Mouse (Mus musculus): ENCODE data around the gene Stxbp1. TPM values are rescaled to one million over a fixed set of nuclear protein-coding genes. Genes with fewer than 3 reads are reported as not detected.
A peak's percentile ranks its signal among the peaks of the same experiment; 100 is the strongest.

Stxbp1 gene
- polyA plus RNA-seq, 1 experiment from 2014 or later, result 18.1 TPM

- Histone ChIP-seq H3K9me3 (no peaks in the 10 kb centered on the region), H3K4me2 (peak overlapping the region; percentile 20; the same call in 1 of the 2 replicates), H3K4me3 (no peak overlapping the region), H3K27me3 (no peaks in the 10 kb centered on the region), H3K4me1 (peaks cover 92% of the 10 kb centered on the region), H3K27ac (peak overlapping the region; percentile 86), H3K36me3 (no peaks in the 10 kb centered on the region; the same call in 1 of the 2 replicates), H3K9ac (0 out of 2 replicates have a peak overlapping the region, but pooled peaks have one; percentile 28)
- 26% methylated on average over 3 of the region's 3 CpGs for WGBS
- no peak for ATAC-seq (ENCODE audit: insufficient number of reproducible peaks, insufficient read depth, low FRiP score, low TSS enrichment, low read depth)
These were observed 34.7 kb upstream of the Stxbp1 start for GRCm38 (mm10) chr2:32881723-32882122.

DNA sequence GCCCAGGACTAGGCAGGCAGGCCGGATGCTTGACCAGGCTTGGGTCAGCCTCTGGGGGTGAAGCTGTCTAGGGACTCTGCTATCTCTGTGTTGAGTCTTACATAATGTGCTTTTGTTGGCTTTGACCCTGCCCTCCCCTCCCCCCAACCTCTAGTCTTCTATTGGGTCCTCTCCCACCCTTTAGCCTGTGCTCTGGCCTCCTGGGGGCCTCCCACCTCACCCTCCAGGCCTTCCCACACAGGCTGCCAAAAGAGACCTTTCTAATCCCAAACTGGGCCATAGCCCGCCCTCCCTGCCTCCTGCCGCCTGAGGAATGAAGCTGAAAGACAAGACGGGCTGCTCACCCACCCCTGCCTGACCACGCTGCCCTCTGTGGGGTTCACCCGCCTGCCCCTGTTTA lies 34.0 kb upstream of the Stxbp1 start:
- Histone ChIP-seq H3K27me3 (no peaks in the 10 kb centered on the region), H3K4me2 (0 out of 2 replicates have a peak overlapping the region, but pooled peaks have one; percentile 20), H3K4me1 (peaks cover 89% of the 10 kb centered on the region), H3K9me3 (no peaks in the 10 kb centered on the region), H3K4me3 (no peak overlapping the region), H3K9ac (0 out of 2 replicates have a peak overlapping the region, but pooled peaks have one; percentile 28), H3K36me3 (no peaks in the 10 kb centered on the region; the same call in 1 of the 2 replicates), H3K27ac (peak overlapping the region; percentile 86)
- no peak for ATAC-seq (ENCODE audit: insufficient number of reproducible peaks, insufficient read depth, low FRiP score, low TSS enrichment, low read depth)
- 33% methylated on average over 6 of the region's 6 CpGs for WGBS

- Histone ChIP-seq H3K36me3 (no peaks in the 10 kb centered on the region; the same call in 1 of the 2 replicates), H3K27ac (peak overlapping the region; percentile 86), H3K9ac (0 out of 2 replicates have a peak overlapping the region, but pooled peaks have one; percentile 16), H3K27me3 (no peaks in the 10 kb centered on the region), H3K4me1 (peaks cover 87% of the 10 kb centered on the region), H3K4me2 (peak overlapping the region; percentile 84), H3K9me3 (no peaks in the 10 kb centered on the region), H3K4me3 (peak overlapping the region; percentile 5)
- 74% methylated on average over 5 of the region's 5 CpGs for WGBS
- ATAC-seq (ENCODE audit: insufficient number of reproducible peaks, insufficient read depth, low FRiP score, low TSS enrichment, low read depth), result no peak
These were observed 32.5 kb upstream of the Stxbp1 start for GRCm38 (mm10) chr2:32879593-32879992.

- Histone ChIP-seq H3K4me2 (peak overlapping the region; percentile 84), H3K9me3 (no peaks in the 10 kb centered on the region), H3K4me3 (peak overlapping the region; percentile 87), H3K27ac (peak overlapping the region; percentile 90; the same call in 1 of the 2 replicates), H3K27me3 (no peaks in the 10 kb centered on the region), H3K9ac (peak overlapping the region; percentile 94), H3K4me1 (peaks cover 83% of the 10 kb centered on the region), H3K36me3 (no peaks in the 10 kb centered on the region; the same call in 1 of the 2 replicates)
- ATAC-seq (ENCODE audit: insufficient number of reproducible peaks, insufficient read depth, low FRiP score, low TSS enrichment, low read depth), result no peak
- WGBS, result 57% methylated on average over 3 of the region's 3 CpGs
These were observed 31.4 kb upstream of the Stxbp1 start for GRCm38 (mm10) chr2:32878396-32878795.

- no peak for ATAC-seq (ENCODE audit: insufficient number of reproducible peaks, insufficient read depth, low FRiP score, low TSS enrichment, low read depth)
- peaks cover 78% of the 10 kb centered on the region for H3K4me1 ChIP-seq
- H3K36me3 ChIP-seq, result no peaks in the 10 kb centered on the region
- peak overlapping the region; percentile 84 for H3K4me2 ChIP-seq
- H3K27ac ChIP-seq, result peak overlapping the region; percentile 90; the same call in 1 of the 2 replicates
- H3K9me3 ChIP-seq, result no peaks in the 10 kb centered on the region
- no peaks in the 10 kb centered on the region for H3K27me3 ChIP-seq
- H3K4me3 ChIP-seq, result peak overlapping the region; percentile 87
- peak overlapping the region; percentile 94 for H3K9ac ChIP-seq
- WGBS, result 46% methylated on average over 6 of the region's 6 CpGs
These were observed 30.8 kb upstream of the Stxbp1 start for GRCm38 (mm10) chr2:32877761-32878393.

DNA sequence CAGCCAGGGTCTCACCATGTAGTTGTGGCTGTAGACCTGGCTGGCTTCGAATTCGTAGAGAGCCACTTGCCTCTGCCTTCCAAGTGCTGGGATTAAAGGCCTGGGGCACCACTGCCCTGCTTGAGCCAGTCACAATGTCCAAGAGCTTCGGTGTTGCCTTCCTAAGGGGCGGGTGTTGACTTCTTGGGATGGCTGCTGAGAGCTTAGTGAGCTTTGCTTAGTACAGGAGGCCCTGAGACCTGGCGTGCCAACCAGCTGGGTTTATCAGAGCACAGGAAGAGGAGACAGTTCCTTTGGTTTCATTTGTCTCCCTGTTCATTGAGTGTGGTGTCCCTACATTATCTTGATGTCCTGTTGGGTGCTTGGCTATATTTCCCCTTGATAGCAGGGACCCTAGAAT lies 30.3 kb upstream of the Stxbp1 start:
- peak overlapping the region; percentile 87 for H3K4me3 ChIP-seq
- no peaks in the 10 kb centered on the region for H3K27me3 ChIP-seq
- ATAC-seq (ENCODE audit: insufficient number of reproducible peaks, insufficient read depth, low FRiP score, low TSS enrichment, low read depth), result no peak
- no peaks in the 10 kb centered on the region for H3K9me3 ChIP-seq
- 18% methylated on average over 5 of the region's 5 CpGs for WGBS
- peak overlapping the region; percentile 84 for H3K4me2 ChIP-seq
- H3K27ac ChIP-seq, result peak overlapping the region; percentile 90
- H3K36me3 ChIP-seq, result no peaks in the 10 kb centered on the region
- H3K4me1 ChIP-seq, result peaks cover 72% of the 10 kb centered on the region
- H3K9ac ChIP-seq, result peak overlapping the region; percentile 94

DNA sequence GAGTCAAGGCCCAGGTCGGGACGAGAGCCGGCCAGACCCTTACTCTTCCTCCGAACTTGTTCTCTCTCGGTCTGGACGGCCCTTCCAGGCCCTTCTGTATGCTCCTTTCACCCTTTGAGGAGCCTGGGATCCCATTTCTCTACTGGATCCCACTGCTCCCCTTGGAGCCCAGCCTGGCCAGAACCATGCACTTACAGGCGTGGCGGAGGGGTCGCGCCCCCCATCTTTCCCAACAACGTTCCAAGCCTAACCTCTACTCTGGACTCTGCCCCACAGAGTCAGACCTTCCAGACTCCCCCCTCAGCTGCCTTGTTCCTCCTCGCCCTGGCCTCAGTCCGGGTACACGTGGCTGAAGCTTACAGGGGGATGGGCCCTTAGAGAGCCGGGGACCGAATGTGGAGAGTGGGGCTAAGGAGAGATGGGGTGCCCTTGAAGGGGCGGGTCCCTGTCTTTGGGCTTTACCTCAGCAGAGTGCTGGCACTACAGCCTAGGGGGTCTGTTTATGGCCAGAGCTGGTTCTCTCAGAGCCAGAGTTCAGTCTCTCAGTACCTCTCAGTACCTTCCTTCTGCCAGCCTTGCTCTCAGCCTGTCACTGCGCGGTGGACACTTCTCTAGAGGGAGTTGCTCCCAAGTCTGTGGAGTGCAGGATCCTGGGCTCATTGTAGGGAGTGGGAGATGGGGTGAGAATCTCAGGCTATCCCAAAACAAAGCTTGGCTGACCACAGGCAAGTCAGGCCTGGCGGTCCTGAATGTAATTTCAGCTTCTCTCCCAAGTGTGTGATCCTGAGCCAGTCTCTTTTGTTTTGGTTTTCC lies 29.7 kb upstream of the Stxbp1 start:
- WGBS, result 2% methylated on average over 20 of the region's 20 CpGs
- no peaks in the 10 kb centered on the region for H3K9me3 ChIP-seq
- H3K4me3 ChIP-seq, result peak overlapping the region; percentile 87
- H3K4me1 ChIP-seq, result peaks cover 66% of the 10 kb centered on the region
- no peaks in the 10 kb centered on the region for H3K27me3 ChIP-seq
- H3K27ac ChIP-seq, result peak overlapping the region; percentile 90
- peak overlapping the region; percentile 84 for H3K4me2 ChIP-seq
- H3K36me3 ChIP-seq, result no peaks in the 10 kb centered on the region
- no peak for ATAC-seq (ENCODE audit: insufficient number of reproducible peaks, insufficient read depth, low FRiP score, low TSS enrichment, low read depth)
- peak overlapping the region; percentile 94 for H3K9ac ChIP-seq

DNA sequence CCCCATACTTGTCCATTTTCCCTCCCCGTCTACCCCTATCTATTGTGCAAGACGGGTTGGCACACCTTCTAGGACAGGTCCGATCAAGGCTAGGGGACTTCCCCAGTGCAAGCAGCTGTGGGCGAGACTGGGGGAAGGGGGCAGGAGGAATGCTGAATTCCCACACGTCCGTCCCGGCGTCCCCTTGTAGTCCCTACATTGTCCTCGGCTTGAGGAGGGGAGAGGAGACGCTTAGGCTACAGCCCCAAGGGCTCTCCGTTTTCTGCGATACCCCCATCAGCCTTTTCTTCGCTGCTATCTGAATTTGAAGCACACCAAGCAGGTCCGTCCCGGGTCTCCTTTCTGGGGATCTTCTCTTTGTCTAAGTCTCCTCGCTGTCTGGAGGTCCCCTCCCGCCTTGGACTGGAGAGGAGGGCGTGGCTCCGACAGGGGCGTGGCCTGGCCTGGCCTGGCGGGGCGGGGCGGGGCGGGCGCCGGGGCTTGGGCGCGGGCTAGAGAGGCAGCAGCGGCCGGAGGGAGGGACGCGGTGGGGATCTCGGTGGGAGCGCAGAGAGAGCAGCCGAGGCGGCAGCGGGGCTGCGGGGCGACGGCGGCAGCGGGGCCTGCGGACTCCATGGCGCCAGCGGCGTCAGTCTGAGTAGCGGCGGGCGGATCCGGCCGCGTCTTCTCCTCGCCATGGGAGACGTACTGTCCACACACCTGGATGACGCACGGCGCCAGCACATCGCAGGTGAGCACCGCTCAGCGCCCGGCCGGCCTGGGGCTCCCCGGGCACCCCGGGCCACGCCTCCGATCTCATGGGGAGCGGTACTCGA lies 28.8 kb upstream of the Stxbp1 start, which contains the start of gene Fam129b:
Gene Fam129b, plus strand, starts transcription at position 440 of the 815 bp plus-strand sequence.
- Histone ChIP-seq H3K27me3 (no peaks in the 10 kb centered on the region), H3K27ac (peak within 1 kb of the TSS; percentile 90), H3K4me2 (peak within 1 kb of the TSS; percentile 84), H3K36me3 (no peaks in the 10 kb centered on the region), H3K9me3 (no peaks in the 10 kb centered on the region), H3K4me3 (peak within 1 kb of the TSS; percentile 87), H3K4me1 (peaks cover 58% of the 10 kb centered on the region), H3K9ac (peak within 1 kb of the TSS; percentile 94)
- WGBS, result under 1% methylated on average over 67 of the region's 68 CpGs
- peak; percentile 81 for ATAC-seq (ENCODE audit: insufficient number of reproducible peaks, insufficient read depth, low FRiP score, low TSS enrichment, low read depth)

- ATAC-seq (ENCODE audit: insufficient number of reproducible peaks, insufficient read depth, low FRiP score, low TSS enrichment, low read depth), result no peak
- Histone ChIP-seq H3K27ac (peak overlapping the region; percentile 90), H3K4me2 (peak overlapping the region; percentile 84), H3K27me3 (no peaks in the 10 kb centered on the region), H3K4me3 (peak overlapping the region; percentile 87), H3K36me3 (no peaks in the 10 kb centered on the region), H3K9me3 (no peaks in the 10 kb centered on the region), H3K9ac (peak overlapping the region; percentile 94), H3K4me1 (peaks cover 50% of the 10 kb centered on the region)
- WGBS, result 8% methylated on average over 15 of the region's 15 CpGs
These were observed 28.1 kb upstream of the Stxbp1 start for GRCm38 (mm10) chr2:32874951-32875674.

GRCm38 (mm10) chr2:32874070-32874469 lies 27.0 kb upstream of the Stxbp1 start:
- Histone ChIP-seq H3K4me1 (peaks cover 40% of the 10 kb centered on the region), H3K9ac (no peak overlapping the region), H3K4me3 (no peak overlapping the region), H3K9me3 (no peaks in the 10 kb centered on the region), H3K27me3 (no peaks in the 10 kb centered on the region), H3K27ac (peak overlapping the region; percentile 60), H3K4me2 (peak overlapping the region; percentile 84), H3K36me3 (no peaks in the 10 kb centered on the region)
- no peak for ATAC-seq (ENCODE audit: insufficient number of reproducible peaks, insufficient read depth, low FRiP score, low TSS enrichment, low read depth)
- 65% methylated on average over 3 of the region's 3 CpGs for WGBS

Measured in embryonic facial prominence, embryonic 13.5 days (tissue).